Mouse (Mus musculus) small intestine, adult 2 months (tissue): ENCODE measurements around the gene Rufy4. TPM values are rescaled to one million over a fixed set of nuclear protein-coding genes. Genes with fewer than 3 reads are reported as not detected.

Experiments used
- H3K27ac ChIP-seq: fragments of 200-500 bp; 2 replicates; pipeline ENCODE4 v1.5.1; 2012; ENCODE audit warnings: low read depth, low read length, control low read depth, inconsistent platforms; ENCODE audit not compliant: insufficient read depth
- H3K27me3 ChIP-seq: fragments of 200-500 bp; 2 replicates; pipeline ENCODE4 v1.6.1; 2012; ENCODE audit warnings: mild to moderate bottlenecking, moderate library complexity, low read length, inconsistent platforms; ENCODE audit not compliant: control insufficient read depth, insufficient read depth
- H3K36me3 ChIP-seq: fragments of 200-500 bp; 2 replicates; pipeline ENCODE4 v1.6.1; 2012; ENCODE audit warnings: mild to moderate bottlenecking, low read length, control low read depth, inconsistent platforms; ENCODE audit not compliant: control insufficient read depth, insufficient read depth
- H3K4me1 ChIP-seq: fragments of 200-500 bp; 2 replicates; pipeline ENCODE4 v1.6.1; 2012; ENCODE audit warnings: low read length, inconsistent platforms, mixed read lengths; ENCODE audit not compliant: control insufficient read depth, insufficient read depth, insufficient read length
- H3K4me3 ChIP-seq: fragments of 200-500 bp; 2 replicates; pipeline ENCODE4 v1.5.1; 2012; ENCODE audit warnings: low read depth, mild to moderate bottlenecking, control low read depth, inconsistent platforms, low read length, moderate library complexity
- CTCF ChIP-seq: fragments of 200-500 bp; IDR thresholded peaks from 2 replicates; pipeline ENCODE4 v1.5.1; 2012; ENCODE audit warnings: low read depth, mild to moderate bottlenecking, control low read depth, inconsistent platforms, low read length, moderate library complexity, mixed read lengths; ENCODE audit not compliant: insufficient replicate concordance, insufficient read length; ENCODE audit errors: extremely low read depth
- POLR2A ChIP-seq: fragments of 200-500 bp; IDR thresholded peaks from 2 replicates; pipeline ENCODE4 v1.6.1; 2012; ENCODE audit warnings: low read depth, mild to moderate bottlenecking, control low read depth, inconsistent platforms, low read length, moderate library complexity
- WGBS: fragments of 180-500 bp; shearing (Covaris S2); methylation state at CpG from one replicate; pipeline ENCODE4 v1.1.7; 2018; 5-methylcytosine and 5-hydroxymethylcytosine counted together
- polyA plus RNA-seq: library from polyadenylated mRNA; depleted of rRNA; stranded (reverse); fragments of >200 nt; gene quantifications from 2 replicates; pipeline ENCODE4 v1.2.3, GENCODE M21; 2012

The Rufy4 gene
- polyA plus RNA-seq, 1 experiment: not detected

DNA sequence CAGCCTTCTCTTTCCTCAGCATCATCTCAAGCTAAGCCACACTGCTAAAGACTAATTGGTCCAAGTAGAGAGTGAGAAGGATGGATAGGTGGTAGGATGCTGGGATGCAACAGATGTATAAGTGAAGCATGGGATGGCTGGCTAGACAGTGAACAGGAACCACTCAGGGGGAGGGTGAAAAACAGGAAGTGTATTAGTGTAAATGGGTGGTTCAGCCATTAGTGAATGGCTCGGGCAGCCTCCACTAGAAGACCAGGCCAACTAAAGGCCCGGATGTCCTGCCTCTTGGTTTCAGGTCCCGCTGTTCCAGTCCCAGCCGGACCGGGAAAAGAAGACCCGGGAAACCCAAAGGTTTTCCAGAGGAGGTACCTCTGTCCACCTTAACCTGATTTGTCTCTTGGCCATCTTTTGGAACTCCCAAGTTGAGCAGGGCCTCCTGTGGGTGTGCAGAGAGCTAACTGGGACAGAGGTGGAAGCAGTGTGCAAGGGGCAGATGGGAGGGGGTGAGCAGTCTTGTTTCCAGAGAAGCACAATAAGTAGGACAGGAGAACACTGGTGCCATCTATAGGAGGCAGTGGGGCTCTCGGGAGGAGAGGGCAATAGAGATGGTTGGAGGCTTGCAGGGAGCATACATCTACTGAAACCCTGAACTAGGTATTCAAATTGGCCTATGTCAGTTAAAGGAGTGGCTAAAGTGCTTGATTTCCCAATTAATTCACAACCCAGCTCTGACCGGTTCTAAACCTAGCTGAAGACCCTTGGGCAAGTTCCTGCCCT lies 5.7 kb downstream of the Rufy4 start:
- no peak for TF ChIP-seq CTCF
- TF ChIP-seq POLR2A: no peak
- H3K4me1 ChIP-seq: no peaks in the 10 kb centered on the region
- 77% methylated on average over 8 of the region's 8 CpGs for WGBS

GRCm38 (mm10) chr1:74132011-74132410 lies 6.7 kb downstream of the Rufy4 start:
- 64% methylated on average over 3 of the region's 3 CpGs for WGBS
- no peaks in the 10 kb centered on the region for H3K27me3 ChIP-seq
- H3K4me3 ChIP-seq: no peak overlapping the region
- H3K4me1 ChIP-seq: no peaks in the 10 kb centered on the region
- TF ChIP-seq CTCF (no peak), POLR2A (no peak)
- H3K27ac ChIP-seq: no peak overlapping the region
- no peaks in the 10 kb centered on the region for H3K36me3 ChIP-seq

More for the DNA sequence above, 5.7 kb downstream of the Rufy4 start:
- no peak overlapping the region for H3K27ac ChIP-seq
- no peaks in the 10 kb centered on the region for H3K27me3 ChIP-seq
- no peaks in the 10 kb centered on the region for H3K36me3 ChIP-seq
- no peak overlapping the region for H3K4me3 ChIP-seq

DNA sequence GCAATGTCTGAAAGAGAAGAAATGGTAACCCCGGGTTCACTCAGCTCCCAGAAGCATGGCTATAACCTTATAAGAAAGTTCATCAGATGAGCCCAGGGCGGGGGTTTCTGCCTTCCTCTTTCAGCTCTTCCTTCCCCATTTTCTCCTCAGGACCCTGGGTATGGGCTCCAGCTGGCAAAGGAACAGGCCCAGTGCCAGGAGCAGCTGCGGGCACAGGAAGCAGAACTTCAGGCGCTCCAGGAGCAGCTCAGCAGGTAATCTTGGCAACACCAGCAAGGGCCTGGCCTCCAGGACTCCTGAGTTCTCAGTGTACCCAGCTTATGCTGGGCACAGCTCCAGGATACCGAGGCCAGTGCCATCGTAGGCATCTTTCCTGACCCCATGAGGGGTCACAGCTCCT lies 8.6 kb downstream of the Rufy4 start:
- no peaks in the 10 kb centered on the region for H3K4me1 ChIP-seq
- H3K27ac ChIP-seq: no peak overlapping the region
- H3K27me3 ChIP-seq: no peaks in the 10 kb centered on the region
- TF ChIP-seq CTCF (no peak), POLR2A (no peak)
- WGBS: 49% methylated on average over 6 of the region's 6 CpGs
- H3K36me3 ChIP-seq: no peaks in the 10 kb centered on the region
- no peak overlapping the region for H3K4me3 ChIP-seq

GRCm38 (mm10) chr1:74135326-74135950 lies 10.1 kb downstream of the Rufy4 start:
- Histone ChIP-seq H3K36me3 (no peaks in the 10 kb centered on the region), H3K27me3 (no peaks in the 10 kb centered on the region), H3K27ac (no peak overlapping the region), H3K4me3 (no peak overlapping the region), H3K4me1 (no peaks in the 10 kb centered on the region)
- WGBS: 65% methylated on average over 6 of the region's 6 CpGs
- TF ChIP-seq POLR2A (no peak), CTCF (no peak)

DNA sequence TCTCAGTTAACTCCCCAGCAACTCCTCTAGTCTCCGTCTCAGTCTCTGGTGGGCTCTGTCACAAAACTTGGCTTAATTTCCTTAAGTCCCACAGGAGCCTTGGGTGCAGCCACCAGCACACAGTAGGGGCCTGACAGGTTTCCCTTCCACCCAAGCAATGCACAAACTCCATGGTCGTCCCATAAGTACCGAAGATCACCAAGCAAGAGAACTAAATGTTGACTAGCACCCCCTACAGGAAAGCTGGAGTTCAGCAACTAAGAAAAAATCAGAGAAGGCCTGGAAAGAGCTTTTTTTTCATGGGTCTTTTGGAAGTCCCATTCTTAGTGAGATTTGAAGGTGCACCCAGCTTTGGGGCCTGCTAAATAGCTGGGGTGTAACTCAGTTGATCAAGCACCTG lies 14.1 kb downstream of the Rufy4 start:
- Histone ChIP-seq H3K4me3 (no peak overlapping the region), H3K36me3 (no peaks in the 10 kb centered on the region), H3K27ac (no peak overlapping the region), H3K4me1 (no peaks in the 10 kb centered on the region), H3K27me3 (no peaks in the 10 kb centered on the region)
- 50% methylated on average over 3 of the region's 3 CpGs for WGBS
- TF ChIP-seq POLR2A: no peak
- peak; percentile 31; the same call in 1 of the 2 replicates for TF ChIP-seq CTCF

- no peak for TF ChIP-seq POLR2A
- no peak for TF ChIP-seq CTCF
- WGBS: 81% methylated on average over 8 of the region's 8 CpGs
- no peak overlapping the region for H3K4me3 ChIP-seq
Observed at GRCm38 (mm10) chr1:74141781-74142180, 16.4 kb downstream of the Rufy4 start.

More at GRCm38 (mm10) chr1:74141781-74142180, 16.4 kb downstream of the Rufy4 start:
- Histone ChIP-seq H3K27me3 (no peaks in the 10 kb centered on the region), H3K4me1 (no peaks in the 10 kb centered on the region), H3K27ac (no peak overlapping the region), H3K36me3 (no peaks in the 10 kb centered on the region)
